Mouse (Mus musculus): Measurements from ENCODE around the gene Selenos.

Selenos gene

GRCm38 (mm10) chr7:66084546-66084945 is 5.1 kb downstream of the Selenos start:
- DNase-seq (ENCODE audit: low read depth) = no peak

- no peak for DNase-seq (ENCODE audit: low read depth)
Observed at GRCm38 (mm10) chr7:66087652-66088051, 8.2 kb downstream of the Selenos start.

- DNase-seq (ENCODE audit: low read depth) = no peak
Observed at GRCm38 (mm10) chr7:66088077-66088476, 8.6 kb downstream of the Selenos start.

- DNase-seq (ENCODE audit: low read depth) = no peak
Observed at GRCm38 (mm10) chr7:66090676-66091190, 11.3 kb downstream of the Selenos start.

- no peak for DNase-seq (ENCODE audit: low read depth)
Observed at GRCm38 (mm10) chr7:66091553-66091952, 12.1 kb downstream of the Selenos start.

- no peak for DNase-seq (ENCODE audit: low read depth)
Observed at GRCm38 (mm10) chr7:66092656-66093055, 13.2 kb downstream of the Selenos start.

- DNase-seq (ENCODE audit: low read depth) = no peak
Observed at GRCm38 (mm10) chr7:66094141-66094540, 14.7 kb downstream of the Selenos start.

GRCm38 (mm10) chr7:66098803-66099202 is 19.4 kb downstream of the Selenos start:
- DNase-seq (ENCODE audit: low read depth) = no peak

- DNase-seq (ENCODE audit: low read depth) = no peak
Observed at GRCm38 (mm10) chr7:66101866-66102265, 22.4 kb downstream of the Selenos start.

- no peak for DNase-seq (ENCODE audit: low read depth)
Observed at GRCm38 (mm10) chr7:66104531-66104930, 25.1 kb downstream of the Selenos start.

- DNase-seq (ENCODE audit: low read depth) = no peak
Observed at GRCm38 (mm10) chr7:66105771-66106170, 26.3 kb downstream of the Selenos start.

- DNase-seq (ENCODE audit: low read depth) = no peak
Observed at GRCm38 (mm10) chr7:66106581-66107056, 27.2 kb downstream of the Selenos start.

GRCm38 (mm10) chr7:66107206-66107605 is 27.8 kb downstream of the Selenos start:
- DNase-seq (ENCODE audit: low read depth) = no peak

GRCm38 (mm10) chr7:66107930-66108329 is 28.5 kb downstream of the Selenos start:
- DNase-seq (ENCODE audit: low read depth) = no peak

GRCm38 (mm10) chr7:66108961-66109854 is 29.8 kb downstream of the Selenos start, which contains the start of gene Chsy1:
Gene Chsy1, plus strand, starts transcription at chr7:66109515.
- DNase-seq (ENCODE audit: low read depth) = peak; percentile 74

GRCm38 (mm10) chr7:66109855-66110635 is 30.6 kb downstream of the Selenos start:
- DNase-seq (ENCODE audit: low read depth) = no peak

- no peak for DNase-seq (ENCODE audit: low read depth)
Observed at GRCm38 (mm10) chr7:66110636-66111112, 31.2 kb downstream of the Selenos start.

- DNase-seq (ENCODE audit: low read depth) = no peak
Observed at GRCm38 (mm10) chr7:66111211-66111610, 31.8 kb downstream of the Selenos start.

- DNase-seq (ENCODE audit: low read depth) = no peak
Observed at GRCm38 (mm10) chr7:66113561-66113960, 34.1 kb downstream of the Selenos start.

GRCm38 (mm10) chr7:66115821-66116343 is 36.4 kb downstream of the Selenos start:
- no peak for DNase-seq (ENCODE audit: low read depth)

- no peak for DNase-seq (ENCODE audit: low read depth)
Observed at GRCm38 (mm10) chr7:66116906-66117482, 37.5 kb downstream of the Selenos start.

- no peak for DNase-seq (ENCODE audit: low read depth)
Observed at GRCm38 (mm10) chr7:66118046-66118445, 38.6 kb downstream of the Selenos start.

Measured in fibroblast of lung, adult 2 months (primary cell).